Mouse (Mus musculus) kidney, postnatal 36 days (tissue): ENCODE measurements around the gene Pus1.

ENCODE experiments used
- DNase-seq, 2 experiments: peaks; one replicate each; pipeline ENCODE4 v3.0.0; 2021 to 2022; ENCODE audit warnings: mixed read lengths in 2 of 2

Gene Pus1

GRCm38 (mm10) chr5:110779998-110780760 lies at the start of gene Pus1:
Gene Pus1 (minus strand): TSS chr5:110780659.
- DNase-seq: peak; percentile 95 to 98

GRCm38 (mm10) chr5:110827576-110827975 lies 47.1 kb upstream of the Pus1 start:
- peak; percentile 20 to 31 for DNase-seq

GRCm38 (mm10) chr5:110826781-110827495 lies 46.5 kb upstream of the Pus1 start:
- peak; percentile 49 to 82 for DNase-seq

GRCm38 (mm10) chr5:110824421-110824820 lies 44.0 kb upstream of the Pus1 start:
- no peak for DNase-seq

GRCm38 (mm10) chr5:110809667-110810325 lies 29.3 kb upstream of the Pus1 start, which contains the start of gene Ulk1:
Gene Ulk1 (minus strand): TSS chr5:110810097.
- peak; percentile 100 for DNase-seq

- peak; percentile 44 to 71 for DNase-seq
These were observed 28.6 kb upstream of the Pus1 start for GRCm38 (mm10) chr5:110808821-110809666.

GRCm38 (mm10) chr5:110808061-110808631 lies 27.7 kb upstream of the Pus1 start:
- peak; percentile 95 to 96 for DNase-seq

GRCm38 (mm10) chr5:110807453-110807852 lies 27.0 kb upstream of the Pus1 start:
- DNase-seq: no peak

- no peak for DNase-seq
These were observed 26.2 kb upstream of the Pus1 start for GRCm38 (mm10) chr5:110806676-110807075.

GRCm38 (mm10) chr5:110806154-110806553 lies 25.7 kb upstream of the Pus1 start:
- DNase-seq: no peak

GRCm38 (mm10) chr5:110804012-110804743 lies 23.7 kb upstream of the Pus1 start:
- no peak for DNase-seq

GRCm38 (mm10) chr5:110802809-110803208 lies 22.4 kb upstream of the Pus1 start:
- DNase-seq: no peak

GRCm38 (mm10) chr5:110802186-110802585 lies 21.7 kb upstream of the Pus1 start:
- DNase-seq: peak; percentile 45 to 59

- DNase-seq: peak; percentile 42 to 62
These were observed 20.7 kb upstream of the Pus1 start for GRCm38 (mm10) chr5:110801036-110801624.

GRCm38 (mm10) chr5:110797696-110798095 lies 17.2 kb upstream of the Pus1 start:
- DNase-seq: peak; percentile 79 to 89

GRCm38 (mm10) chr5:110794363-110794762 lies 13.9 kb upstream of the Pus1 start:
- DNase-seq: peak; percentile 81 to 84

GRCm38 (mm10) chr5:110788684-110789083 lies 8.2 kb upstream of the Pus1 start:
- peak in 1 of 2 experiments; percentile 56 for DNase-seq

- DNase-seq: peak in 1 of 2 experiments; percentile 47
These were observed 5.8 kb upstream of the Pus1 start for GRCm38 (mm10) chr5:110786081-110786835.

GRCm38 (mm10) chr5:110783150-110783549 lies 2.7 kb upstream of the Pus1 start:
- DNase-seq: no peak
